Mouse (Mus musculus) midbrain, embryonic 10.5 days (tissue): ENCODE results near the gene Serpinb6b. TPM values are rescaled to one million over a fixed set of nuclear protein-coding genes. Genes with fewer than 3 reads are reported as not detected.
A peak's percentile ranks its signal among the peaks of the same experiment; 100 is the strongest.

Source experiments
- DNase-seq: peaks from one replicate; pipeline ENCODE4 v3.0.0-alpha.2; 2017; ENCODE audit warnings: low spot score
- H3K27ac ChIP-seq: fragments of 300-500 bp; sonication (generic); replicated peaks from 2 replicates; pipeline ENCODE4 v1.5.1; 2016; ENCODE audit warnings: mild to moderate bottlenecking
- H3K27me3 ChIP-seq: fragments of 300-500 bp; sonication (generic); 2 replicates; pipeline ENCODE4 v1.6.1; 2016; ENCODE audit warnings: low read depth, mild to moderate bottlenecking; ENCODE audit not compliant: poor library complexity, severe bottlenecking
- H3K36me3 ChIP-seq: fragments of 300-500 bp; sonication (generic); 2 replicates; pipeline ENCODE4 v1.6.1; 2016; ENCODE audit warnings: mild to moderate bottlenecking, moderate library complexity
- H3K4me1 ChIP-seq: fragments of 300-500 bp; sonication (generic); 2 replicates; pipeline ENCODE4 v1.6.1; 2016
- H3K4me3 ChIP-seq: fragments of 300-500 bp; sonication (generic); 2 replicates; pipeline ENCODE4 v1.5.1; 2016; ENCODE audit warnings: mild to moderate bottlenecking, moderate library complexity
- H3K9me3 ChIP-seq: fragments of 300-500 bp; sonication (generic); replicated peaks from 2 replicates; pipeline ENCODE4 v1.6.1; 2016; ENCODE audit warnings: mild to moderate bottlenecking
- WGBS: fragments of 180-500 bp; shearing (Covaris S2); methylation state at CpG from one replicate; pipeline ENCODE4 v1.1.7; 2016; 5-methylcytosine and 5-hydroxymethylcytosine counted together
- polyA plus RNA-seq: library from polyadenylated mRNA; unstranded; fragments of >200 nt; fragmentation: Nextera tagmentation; extraction: Ambion mirVana; gene quantifications from 2 replicates; pipeline ENCODE4 v1.2.1, GENCODE M21; 2016

The Serpinb6b gene
- polyA plus RNA-seq, 1 experiment from 2014 or later, result 0.63 TPM

DNA sequence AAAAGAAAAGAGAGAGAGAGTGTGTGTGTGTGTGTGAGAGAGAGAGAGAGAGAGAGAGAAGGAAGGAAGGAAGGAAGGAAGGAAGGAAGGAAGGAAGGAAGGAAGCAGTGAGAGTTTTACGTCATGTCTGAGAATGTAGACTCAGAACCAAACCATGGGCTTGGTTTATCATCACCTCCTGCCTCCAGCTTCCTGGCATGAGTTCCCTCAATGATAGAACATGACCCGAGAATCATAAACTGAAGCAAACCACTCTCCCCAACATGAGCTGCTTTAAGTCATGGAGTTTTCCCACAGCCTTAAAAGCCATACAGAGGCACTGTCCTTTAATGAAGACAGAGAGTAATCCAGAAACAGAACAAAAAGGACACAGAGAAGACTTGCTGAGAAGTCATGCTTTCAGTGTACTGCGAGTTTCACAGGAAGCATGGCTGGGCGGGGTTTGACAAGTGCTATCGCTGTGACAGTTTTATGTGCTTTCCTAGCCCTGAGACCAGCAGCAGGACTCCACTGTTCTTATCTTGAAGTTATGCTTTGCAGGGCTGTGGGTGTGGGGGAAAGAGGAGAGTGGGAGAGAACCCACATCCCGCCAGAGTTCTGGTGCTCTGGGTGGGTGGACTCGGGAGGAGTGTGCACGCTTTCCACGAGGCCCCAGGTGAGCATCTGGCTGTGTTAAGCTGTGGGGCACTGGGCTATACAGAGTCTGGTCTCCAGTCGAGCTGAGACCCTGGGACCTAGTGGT is 28.3 kb downstream of the Serpinb6b start:
- Histone ChIP-seq H3K4me1 (0 out of 2 replicates have a peak, but pooled peaks cover 7% of the 10 kb centered on the region), H3K36me3 (no peaks in the 10 kb centered on the region), H3K4me3 (no peak overlapping the region), H3K27me3 (no peaks in the 10 kb centered on the region), H3K27ac (no peak overlapping the region), H3K9me3 (no peaks in the 10 kb centered on the region)
- DNase-seq, result no peak
- 82% methylated on average over 10 of the region's 10 CpGs for WGBS

DNA sequence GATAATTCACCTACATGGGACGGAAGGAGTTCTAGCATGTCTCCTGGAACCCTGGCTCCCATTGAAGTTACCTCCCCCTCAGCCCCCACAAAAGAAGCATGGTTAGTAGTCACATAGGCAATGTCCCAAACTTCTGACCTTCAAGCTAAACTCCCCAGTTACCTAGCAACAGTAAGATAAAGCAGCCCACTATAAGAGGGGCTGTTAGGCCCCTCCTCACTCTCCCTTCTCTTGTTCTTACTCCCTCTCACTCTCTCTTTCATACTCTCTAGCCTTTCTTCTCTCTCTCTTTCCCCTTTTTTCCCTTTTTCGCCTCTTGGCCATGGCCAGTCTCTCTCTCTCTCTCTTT is 28.9 kb downstream of the Serpinb6b start:
- Histone ChIP-seq H3K9me3 (no peaks in the 10 kb centered on the region), H3K27me3 (no peaks in the 10 kb centered on the region), H3K4me3 (no peak overlapping the region), H3K4me1 (0 out of 2 replicates have a peak, but pooled peaks cover 7% of the 10 kb centered on the region), H3K27ac (no peak overlapping the region), H3K36me3 (no peaks in the 10 kb centered on the region)
- no peak for DNase-seq
- WGBS, result 72% methylated on average over 2 of the region's 2 CpGs

DNA sequence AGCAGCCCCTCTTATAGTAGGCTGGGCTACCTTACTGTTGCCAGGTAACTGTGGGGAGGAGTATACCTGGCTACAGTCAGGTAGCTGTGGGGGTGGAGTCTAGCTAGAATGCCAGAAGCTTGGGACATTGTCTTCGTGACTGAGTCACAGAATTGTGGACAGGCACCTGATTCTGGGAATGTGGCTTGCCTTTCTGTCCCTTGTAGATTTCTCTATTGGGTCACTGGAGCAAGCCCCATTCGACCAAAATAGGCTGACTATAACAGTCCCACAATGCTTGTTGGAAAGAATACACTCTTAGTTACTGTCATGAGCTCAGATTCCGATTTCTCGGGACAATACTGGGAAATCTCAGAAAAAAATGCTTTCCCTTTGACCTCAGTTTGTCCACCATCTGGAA is 30.0 kb downstream of the Serpinb6b start:
- WGBS, result 81% methylated on average over 4 of the region's 4 CpGs
- H3K4me3 ChIP-seq, result no peak overlapping the region
- no peaks in the 10 kb centered on the region for H3K27me3 ChIP-seq
- DNase-seq, result no peak
- H3K4me1 ChIP-seq, result 0 out of 2 replicates have a peak, but pooled peaks cover 7% of the 10 kb centered on the region
- no peaks in the 10 kb centered on the region for H3K36me3 ChIP-seq
- no peak overlapping the region for H3K27ac ChIP-seq
- no peaks in the 10 kb centered on the region for H3K9me3 ChIP-seq

DNA sequence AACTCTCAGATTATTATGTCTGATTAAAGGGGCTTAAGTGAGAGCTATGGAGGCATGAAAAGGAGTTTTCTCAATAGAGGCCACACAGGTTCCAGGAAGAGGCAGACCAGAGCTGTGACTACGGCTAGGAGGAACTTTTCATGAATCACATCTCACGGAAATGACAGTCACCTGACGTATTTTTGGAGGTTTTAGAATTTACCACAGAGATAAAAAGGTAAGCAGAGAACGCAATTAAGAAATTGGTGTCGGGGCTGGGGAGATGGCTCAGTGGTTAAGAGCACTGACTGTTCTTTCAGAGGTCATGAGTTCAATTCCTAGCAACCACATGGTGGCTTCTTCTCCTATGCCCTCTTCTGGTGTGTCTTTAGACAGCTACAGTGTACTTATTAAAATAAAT is 36.3 kb downstream of the Serpinb6b start:
- Histone ChIP-seq H3K36me3 (no peaks in the 10 kb centered on the region), H3K27ac (no peak overlapping the region), H3K27me3 (no peaks in the 10 kb centered on the region), H3K4me3 (no peak overlapping the region), H3K4me1 (peaks cover 8% of the 10 kb centered on the region), H3K9me3 (no peaks in the 10 kb centered on the region)
- no peak for DNase-seq
- 93% methylated on average over 5 of the region's 5 CpGs for WGBS

DNA sequence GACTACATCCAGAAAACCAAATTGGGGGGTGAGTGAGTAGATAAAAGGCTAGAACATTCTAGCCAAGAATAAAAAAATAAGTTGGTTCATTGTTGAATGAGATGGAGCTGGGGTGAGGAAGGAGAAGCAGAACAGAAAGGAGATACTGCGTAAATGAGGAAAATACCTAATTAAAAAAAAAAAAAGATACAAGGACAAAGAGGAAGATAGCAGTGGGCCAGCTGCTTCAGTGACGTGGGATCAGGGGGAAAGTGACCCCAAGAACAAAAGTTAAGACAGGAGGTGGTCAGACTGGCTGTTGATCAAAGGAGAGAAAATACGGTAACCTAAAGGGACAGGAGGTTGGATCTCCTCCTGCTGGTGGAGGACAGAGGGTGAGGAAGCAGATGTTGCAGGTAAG is 37.9 kb downstream of the Serpinb6b start, which contains the start of gene Serpinb9:
Serpinb9 (plus strand) TSS at position 301 of the 400 bp plus-strand sequence.
- 81% methylated on average over 3 of the region's 3 CpGs for WGBS
- Histone ChIP-seq H3K4me1 (peaks cover 8% of the 10 kb centered on the region), H3K27me3 (no peaks in the 10 kb centered on the region), H3K4me3 (no peak within 1 kb of the TSS), H3K27ac (peak within 1 kb of the TSS; percentile 77; the same call in 1 of the 2 replicates), H3K36me3 (no peaks in the 10 kb centered on the region), H3K9me3 (no peaks in the 10 kb centered on the region)
- DNase-seq, result no peak

DNA sequence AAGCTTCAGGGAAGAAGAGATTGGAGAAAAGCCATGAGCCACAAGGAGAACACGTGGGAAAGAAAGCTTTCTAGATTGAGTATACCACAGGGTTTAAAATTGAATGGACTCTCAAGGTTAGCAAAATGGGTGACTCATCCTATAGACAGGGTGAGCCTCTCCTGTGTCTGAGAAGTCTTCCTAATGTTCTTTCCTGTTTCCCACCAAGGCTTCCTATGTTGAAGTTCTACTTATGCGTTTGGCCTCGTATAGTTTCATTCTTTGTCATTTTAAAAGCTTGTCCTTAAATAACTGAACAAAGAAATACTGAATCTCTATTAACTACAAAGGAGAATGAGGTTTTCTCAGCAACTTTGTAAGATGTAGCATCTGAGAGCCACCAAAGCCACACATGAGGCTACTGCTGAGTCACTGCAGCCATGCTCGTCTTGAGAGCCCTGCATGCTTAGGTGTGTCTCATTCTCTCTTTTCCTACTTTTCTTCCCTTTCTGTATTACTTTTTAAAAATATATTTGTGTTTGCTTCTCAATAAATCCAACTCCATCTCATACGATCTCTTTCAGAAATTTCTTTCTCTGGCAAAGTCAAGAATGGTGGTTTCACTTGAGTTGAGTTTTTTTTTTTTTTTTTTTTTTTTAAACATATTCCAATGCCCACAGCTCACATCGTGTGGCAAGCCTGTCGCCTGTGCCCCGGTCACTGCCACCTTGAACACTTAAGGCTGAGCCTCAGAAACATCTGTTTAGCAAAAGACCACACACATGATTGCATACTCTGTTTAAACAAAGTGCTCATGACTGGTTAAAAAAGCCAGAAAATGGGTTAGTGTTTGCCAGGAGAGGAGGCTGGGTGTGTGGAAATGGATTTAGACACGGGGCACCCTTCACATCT is 38.8 kb downstream of the Serpinb6b start:
- Histone ChIP-seq H3K4me1 (peaks cover 8% of the 10 kb centered on the region), H3K36me3 (no peaks in the 10 kb centered on the region), H3K27me3 (no peaks in the 10 kb centered on the region), H3K27ac (peak overlapping the region; percentile 77), H3K9me3 (no peaks in the 10 kb centered on the region), H3K4me3 (peak overlapping the region; percentile 41)
- DNase-seq, result no peak
- WGBS, result 77% methylated on average over 9 of the region's 9 CpGs

DNA sequence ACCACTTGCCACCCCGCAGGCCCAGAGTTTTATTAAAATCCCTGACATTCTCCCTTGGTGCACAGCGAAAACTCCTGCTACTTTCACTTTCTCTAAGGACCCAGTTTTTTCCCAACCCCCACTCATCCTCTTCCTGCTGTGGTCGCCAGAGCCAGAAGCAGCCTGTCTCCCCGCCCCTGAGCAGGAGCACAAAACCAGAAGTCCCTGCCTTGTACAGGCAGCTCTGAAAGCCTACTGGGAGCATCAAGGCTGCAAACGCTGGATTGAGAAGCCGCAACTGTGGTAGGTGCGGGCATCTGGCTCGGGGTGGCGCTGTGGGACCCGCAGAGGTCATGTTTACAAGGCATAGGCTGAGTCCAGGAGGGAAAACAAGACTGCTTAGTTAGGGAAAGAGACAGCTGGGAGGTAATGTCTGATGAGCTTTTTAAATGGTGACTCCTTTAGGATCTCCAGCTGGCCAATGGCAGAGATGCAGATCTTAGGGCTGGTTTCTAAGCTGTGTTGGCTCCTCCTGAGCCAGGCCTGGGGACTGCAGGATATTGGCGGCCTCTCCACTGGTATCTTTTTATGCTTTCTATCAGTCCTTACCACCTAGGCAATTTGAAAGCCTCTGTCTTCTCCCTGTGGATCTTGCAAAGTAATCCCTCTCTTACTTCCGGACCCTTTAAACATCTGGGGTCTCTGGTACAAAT is 39.6 kb downstream of the Serpinb6b start:
- peak overlapping the region; percentile 77 for H3K27ac ChIP-seq
- 22% methylated on average over 12 of the region's 12 CpGs for WGBS
- H3K4me3 ChIP-seq, result peak overlapping the region; percentile 41
- H3K36me3 ChIP-seq, result no peaks in the 10 kb centered on the region
- H3K4me1 ChIP-seq, result peaks cover 8% of the 10 kb centered on the region
- H3K9me3 ChIP-seq, result no peaks in the 10 kb centered on the region
- no peaks in the 10 kb centered on the region for H3K27me3 ChIP-seq
- peak; percentile 70 for DNase-seq

DNA sequence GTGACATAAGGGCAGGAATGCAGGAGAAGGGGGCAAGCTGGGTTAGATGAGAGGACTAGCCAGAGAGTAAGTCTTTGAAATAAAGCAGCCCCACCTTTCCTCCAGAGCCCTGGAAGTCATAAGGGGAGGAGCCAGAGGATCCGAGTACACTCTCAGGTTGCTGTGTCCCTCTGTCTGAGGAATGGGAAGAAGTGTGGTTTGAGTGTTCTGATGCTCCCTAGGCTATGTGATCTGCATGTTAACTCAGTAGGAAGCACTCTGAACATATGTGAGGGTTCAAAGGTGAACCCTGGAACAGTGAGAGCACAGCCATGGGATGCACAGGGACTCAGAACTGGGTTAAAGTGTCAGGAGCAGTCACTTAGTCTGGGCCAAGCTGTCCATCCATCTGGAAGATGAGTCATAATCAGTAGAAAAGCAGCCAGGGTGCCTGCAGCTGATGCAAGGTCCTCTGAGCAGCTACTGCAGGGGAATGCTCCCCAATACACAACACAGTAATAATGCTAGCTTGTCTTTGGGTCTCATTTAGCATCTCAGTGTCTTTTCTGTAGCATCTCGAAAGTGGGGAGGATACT is 40.6 kb downstream of the Serpinb6b start:
- no peak overlapping the region for H3K27ac ChIP-seq
- no peak for DNase-seq
- no peaks in the 10 kb centered on the region for H3K27me3 ChIP-seq
- no peaks in the 10 kb centered on the region for H3K36me3 ChIP-seq
- peaks cover 8% of the 10 kb centered on the region for H3K4me1 ChIP-seq
- H3K9me3 ChIP-seq, result no peaks in the 10 kb centered on the region
- 61% methylated on average over 2 of the region's 2 CpGs for WGBS
- H3K4me3 ChIP-seq, result no peak overlapping the region

DNA sequence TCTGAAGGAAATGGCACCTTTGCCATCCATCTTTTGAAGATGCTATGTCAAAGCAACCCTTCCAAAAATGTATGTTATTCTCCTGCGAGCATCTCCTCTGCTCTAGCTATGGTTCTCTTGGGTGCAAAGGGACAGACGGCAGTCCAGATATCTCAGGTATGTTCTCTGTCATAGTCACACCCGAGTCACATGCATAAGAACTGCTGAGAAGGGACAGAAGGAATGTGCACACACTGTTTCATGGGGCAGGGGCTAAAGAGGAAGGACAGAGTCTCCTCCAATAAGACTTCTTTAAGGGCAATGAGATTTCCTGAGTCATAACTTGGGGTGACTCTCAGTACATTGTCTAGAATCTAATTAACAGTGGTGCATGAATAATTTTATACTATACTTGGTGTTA is 41.5 kb downstream of the Serpinb6b start:
- Histone ChIP-seq H3K4me1 (peaks cover 8% of the 10 kb centered on the region), H3K27me3 (no peaks in the 10 kb centered on the region), H3K9me3 (no peaks in the 10 kb centered on the region), H3K4me3 (no peak overlapping the region), H3K36me3 (no peaks in the 10 kb centered on the region), H3K27ac (no peak overlapping the region)
- WGBS, result 86% methylated on average over 3 of the region's 3 CpGs
- DNase-seq, result no peak

DNA sequence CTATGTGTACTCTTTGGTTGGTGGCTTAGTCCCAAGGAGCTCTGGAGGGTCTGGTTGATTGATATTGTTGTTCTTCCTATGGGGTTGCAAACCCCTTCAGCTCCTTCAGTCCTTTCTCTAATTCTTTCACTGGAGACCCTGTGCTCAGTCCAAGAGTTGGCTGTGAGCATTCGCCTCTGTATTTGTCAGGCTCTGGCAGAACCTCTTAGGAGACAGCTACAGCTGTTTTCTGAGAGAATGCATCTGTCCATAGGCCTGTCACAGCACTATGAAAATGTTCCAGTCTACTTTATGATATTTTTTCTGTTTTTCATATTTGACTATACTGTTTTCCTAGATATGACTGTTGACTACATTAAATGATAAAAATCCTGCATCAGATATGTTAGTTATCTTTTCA is 47.4 kb downstream of the Serpinb6b start:
- no peak for DNase-seq
- Histone ChIP-seq H3K36me3 (no peaks in the 10 kb centered on the region), H3K4me3 (no peak overlapping the region), H3K4me1 (no peaks in the 10 kb centered on the region), H3K9me3 (no peaks in the 10 kb centered on the region), H3K27me3 (no peaks in the 10 kb centered on the region), H3K27ac (no peak overlapping the region)
- WGBS, result 79% methylated on average over 1 of the region's 1 CpGs

DNA sequence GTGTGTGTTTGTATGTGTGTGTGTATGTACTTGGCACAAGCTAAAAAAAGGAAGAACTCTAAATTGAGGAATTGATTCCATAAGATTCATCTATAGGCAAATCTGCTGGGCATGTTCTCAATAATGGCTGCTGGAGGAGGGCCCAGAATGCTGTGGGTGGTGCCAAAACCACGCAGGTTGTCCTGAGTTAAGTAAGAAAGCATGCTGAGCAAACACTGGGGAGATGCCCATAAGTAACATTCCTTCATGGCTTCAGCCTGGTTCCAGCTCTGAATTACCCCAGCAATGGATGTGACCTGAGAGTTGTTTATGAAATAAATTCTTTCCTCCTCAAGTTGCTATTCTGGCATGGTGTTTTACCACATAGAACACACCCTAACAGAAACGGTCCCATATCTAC is 48.3 kb downstream of the Serpinb6b start:
- Histone ChIP-seq H3K27ac (no peak overlapping the region), H3K27me3 (no peaks in the 10 kb centered on the region), H3K4me1 (no peaks in the 10 kb centered on the region), H3K36me3 (no peaks in the 10 kb centered on the region), H3K4me3 (no peak overlapping the region), H3K9me3 (no peaks in the 10 kb centered on the region)
- DNase-seq, result no peak
- 69% methylated on average over 2 of the region's 2 CpGs for WGBS

DNA sequence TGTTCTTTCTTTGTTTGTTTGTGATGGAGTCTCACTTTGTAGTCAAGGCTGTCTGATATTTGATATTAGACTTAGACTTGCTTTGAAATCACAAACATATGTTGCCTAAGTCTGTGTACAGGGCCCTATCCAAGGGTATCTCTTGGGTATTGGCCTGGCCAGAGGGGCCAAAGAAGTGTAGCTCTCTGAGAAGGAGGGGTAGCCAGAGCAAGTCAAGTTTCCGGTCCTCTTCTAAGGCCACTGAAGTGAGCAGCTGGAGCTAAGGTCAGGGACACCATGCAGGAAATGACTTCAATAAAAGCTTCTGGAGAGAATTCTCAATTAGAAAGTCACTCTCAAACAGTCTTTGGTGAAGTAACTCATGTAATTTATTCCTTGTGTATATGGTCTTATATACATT is 57.4 kb downstream of the Serpinb6b start:
- Histone ChIP-seq H3K27me3 (no peaks in the 10 kb centered on the region), H3K4me3 (no peak overlapping the region), H3K4me1 (no peaks in the 10 kb centered on the region), H3K9me3 (peaks cover 10% of the 10 kb centered on the region; the same call in 1 of the 2 replicates), H3K27ac (no peak overlapping the region), H3K36me3 (no peaks in the 10 kb centered on the region)
- no peak for DNase-seq
- 80% methylated on average over 1 of the region's 1 CpGs for WGBS
